Mouse (Mus musculus): ENCODE results near the gene Olfr1277. TPM values are rescaled to one million over a fixed set of nuclear protein-coding genes. Genes with fewer than 3 reads are reported as not detected.

Olfr1277 gene
- not detected for total RNA-seq (2021)
- long read RNA-seq, experiment 1, result 0 reads
- long read RNA-seq, experiment 2, result 0 reads

- DNase-seq (ENCODE audit: low spot score in 2 of 2), result no peak
These were observed at the start of gene Olfr1277 for GRCm38 (mm10) chr2:111274006-111274405. TSS of gene Olfr1277 (minus strand) at chr2:111274106.

GRCm38 (mm10) chr2:111313717-111314116, 39.8 kb upstream of the Olfr1277 start, which contains the start of gene Olfr1280:
TSS of gene Olfr1280 (plus strand) at chr2:111314017.
- no peak for DNase-seq (ENCODE audit: low spot score in 2 of 2)

GRCm38 (mm10) chr2:111300374-111300773, 26.5 kb upstream of the Olfr1277 start, which contains the start of gene Olfr1279:
TSS of gene Olfr1279 (plus strand) at chr2:111300635.
- DNase-seq (ENCODE audit: low spot score in 2 of 2), result no peak

- no peak for DNase-seq (ENCODE audit: low spot score in 2 of 2)
These were observed 24.6 kb upstream of the Olfr1277 start for GRCm38 (mm10) chr2:111298541-111298940.

- DNase-seq (ENCODE audit: low spot score in 2 of 2), result no peak
These were observed 15.9 kb upstream of the Olfr1277 start, which contains the start of gene Olfr1278 for GRCm38 (mm10) chr2:111289836-111290235. TSS of gene Olfr1278 (plus strand) at chr2:111290136.

- DNase-seq (ENCODE audit: low spot score in 2 of 2), result no peak
These were observed 19.7 kb downstream of the Olfr1277 start, which contains the start of gene Olfr1276 for GRCm38 (mm10) chr2:111254216-111254615. TSS of gene Olfr1276 (plus strand) at chr2:111254516.

- DNase-seq (ENCODE audit: low spot score in 2 of 2), result no peak
These were observed 38.7 kb downstream of the Olfr1277 start, which contains the start of gene Olfr1275 for GRCm38 (mm10) chr2:111235186-111235585. TSS of gene Olfr1275 (minus strand) at chr2:111235286.

- DNase-seq (ENCODE audit: low spot score in 2 of 2), result no peak
These were observed 44.4 kb downstream of the Olfr1277 start, which contains the start of gene 4930430A15Rik for GRCm38 (mm10) chr2:111229502-111229901. TSS of gene 4930430A15Rik (minus strand) at chr2:111229602.

Other genes with a start within 250 kb of the Olfr1277 start
- gene Gm13941, start 168.1 kb downstream of the Olfr1277 start, total RNA-seq (2021), result not detected
- not detected for gene Gm15130, start 121.2 kb downstream of the Olfr1277 start, total RNA-seq (2021)
- not detected for gene 4930430A15Rik, start 44.5 kb downstream of the Olfr1277 start, total RNA-seq (2021)
- gene Olfr1275, start 38.8 kb downstream of the Olfr1277 start, total RNA-seq (2021), result not detected
- not detected for gene Olfr1276, start 19.6 kb downstream of the Olfr1277 start, total RNA-seq (2021)
- gene Olfr1278, start 16.0 kb upstream of the Olfr1277 start, total RNA-seq (2021), result not detected
- gene Olfr1279, start 26.5 kb upstream of the Olfr1277 start, total RNA-seq (2021), result not detected
- gene Olfr1280, start 39.9 kb upstream of the Olfr1277 start, total RNA-seq (2021), result not detected
- gene Olfr1281, start 52.4 kb upstream of the Olfr1277 start, total RNA-seq (2021), result not detected
- gene Olfr1282, start 62.0 kb upstream of the Olfr1277 start, total RNA-seq (2021), result not detected
- gene Olfr1283, start 92.7 kb upstream of the Olfr1277 start, total RNA-seq (2021), result not detected
- not detected for gene Olfr1284, start 101.4 kb upstream of the Olfr1277 start, total RNA-seq (2021)
- not detected for gene Olfr1286, start 149.0 kb upstream of the Olfr1277 start, total RNA-seq (2021)
- not detected for gene Olfr1287, start 175.0 kb upstream of the Olfr1277 start, total RNA-seq (2021)
- not detected for gene Olfr1288, start 200.0 kb upstream of the Olfr1277 start, total RNA-seq (2021)
- gene Olfr1289, start 206.7 kb upstream of the Olfr1277 start, total RNA-seq (2021), result not detected
- gene Olfr1290, start 219.7 kb upstream of the Olfr1277 start, total RNA-seq (2021), result not detected
- not detected for gene Olfr1291-ps1, start 223.1 kb upstream of the Olfr1277 start, total RNA-seq (2021)

All from gastrocnemius, postnatal 4 days (tissue).